Mouse (Mus musculus) left cerebral cortex, postnatal 25 days (tissue): Measurements from ENCODE around the gene Rfx4. TPM values are rescaled to one million over a fixed set of nuclear protein-coding genes. Genes with fewer than 3 reads are reported as not detected.

Source experiments
- DNase-seq, 2 experiments: peaks; one replicate each; pipeline ENCODE4 v3.0.0; 2022; ENCODE audit warnings: low spot score in 2 of 2, mixed read lengths in 1 of 2
- intact Hi-C: fragments of 180-260 bp; cut with DNase I; formaldehyde crosslinking; loops from one replicate; pipeline ENCODE4 v1.15.1; 2025
- total RNA-seq, 2 experiments: library from RNA; stranded (reverse); gene quantifications; 2 replicates each; pipeline ENCODE4 v1.2.3; 2021

The Rfx4 gene
- total RNA-seq, 2 experiments from 2014 or later: 11.4 to 12.3 TPM

- intact Hi-C loops: loop anchor here (5.0 kb wide), 1 partner anchor 95 kb away; the partner anchor contains the start of gene Rfx4
- peak; percentile 73 to 80 for DNase-seq
Observed at GRCm38 (mm10) chr10:84851981-84852979, 96.4 kb downstream of the Rfx4 start.

GRCm38 (mm10) chr10:84854059-84854458 is 98.2 kb downstream of the Rfx4 start:
- intact Hi-C loops: loop anchor here (5.0 kb wide), 1 partner anchor 97 kb away; the partner anchor contains the start of gene Rfx4
- DNase-seq: no peak

- DNase-seq: no peak
- intact Hi-C loops: no loop called here
Observed at GRCm38 (mm10) chr10:84855466-84855865, 99.6 kb downstream of the Rfx4 start.

GRCm38 (mm10) chr10:84858371-84858770 is 102.5 kb downstream of the Rfx4 start:
- intact Hi-C loops: no loop called here
- no peak for DNase-seq

- DNase-seq: no peak
- intact Hi-C loops: no loop called here
Observed at GRCm38 (mm10) chr10:84858806-84859496, 103.1 kb downstream of the Rfx4 start.

- intact Hi-C loops: no loop called here
- no peak for DNase-seq
Observed at GRCm38 (mm10) chr10:84859556-84860380, 103.9 kb downstream of the Rfx4 start.

- DNase-seq: no peak
- intact Hi-C loops: no loop called here
Observed at GRCm38 (mm10) chr10:84863488-84863887, 107.6 kb downstream of the Rfx4 start.

GRCm38 (mm10) chr10:84867577-84867976 is 111.7 kb downstream of the Rfx4 start:
- intact Hi-C loops: no loop called here
- no peak for DNase-seq

GRCm38 (mm10) chr10:84871285-84871684 is 115.4 kb downstream of the Rfx4 start:
- intact Hi-C loops: no loop called here
- no peak for DNase-seq

GRCm38 (mm10) chr10:84871921-84872320 is 116.1 kb downstream of the Rfx4 start:
- intact Hi-C loops: no loop called here
- no peak for DNase-seq

- no peak for DNase-seq
- intact Hi-C loops: no loop called here
Observed at GRCm38 (mm10) chr10:84879823-84880571, 124.1 kb downstream of the Rfx4 start.

GRCm38 (mm10) chr10:84882528-84882927 is 126.7 kb downstream of the Rfx4 start:
- intact Hi-C loops: no loop called here
- DNase-seq: no peak

- intact Hi-C loops: no loop called here
- no peak for DNase-seq
Observed at GRCm38 (mm10) chr10:84885341-84885884, 129.6 kb downstream of the Rfx4 start.

GRCm38 (mm10) chr10:84886221-84886627 is 130.4 kb downstream of the Rfx4 start:
- intact Hi-C loops: no loop called here
- no peak for DNase-seq

- no peak for DNase-seq
- intact Hi-C loops: no loop called here
Observed at GRCm38 (mm10) chr10:84886785-84887184, 130.9 kb downstream of the Rfx4 start.

GRCm38 (mm10) chr10:84889096-84889846 is 133.4 kb downstream of the Rfx4 start:
- intact Hi-C loops: no loop called here
- no peak for DNase-seq

- DNase-seq: peak in 1 of 2 experiments; percentile 72
- intact Hi-C loops: no loop called here
Observed at GRCm38 (mm10) chr10:84895810-84896358, 140.0 kb downstream of the Rfx4 start.
